Mouse (Mus musculus): ENCODE data around the gene Psg17. TPM values are rescaled to one million over a fixed set of nuclear protein-coding genes. Genes with fewer than 3 reads are reported as not detected.
"Not testable (repeated sequence)": the region's sequence is repeated elsewhere in the genome, so short reads cannot be mapped to it uniquely, and the experiment has no call there.

Gene Psg17
- total RNA-seq (2015; ENCODE audit: low replicate concordance) = not detected in 2 replicates
- not detected in 2 replicates for total RNA-seq (2017; ENCODE audit: low replicate concordance)

DNA sequence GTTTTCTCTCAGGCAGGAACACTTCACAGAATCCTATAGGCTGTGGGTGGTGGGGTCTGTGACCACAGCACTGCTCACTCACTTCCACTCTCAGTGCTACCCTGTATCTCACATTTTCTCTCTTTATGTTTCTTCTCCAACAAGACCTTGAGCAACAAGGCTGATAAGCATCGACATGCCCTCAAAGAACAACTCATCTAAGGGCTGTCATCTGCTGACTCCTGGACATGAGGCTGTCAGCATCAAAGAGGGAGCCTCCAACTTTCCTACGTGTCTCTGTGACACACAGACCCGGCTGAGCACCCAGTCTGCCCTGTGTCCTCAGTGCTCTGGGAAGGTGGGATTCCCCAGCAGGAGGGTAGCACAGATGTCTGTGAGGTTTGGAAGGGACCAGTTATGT is at the start of gene Psg17:
Gene Psg17, minus strand, starts transcription at position 101 of the 400 bp plus-strand sequence.
- ATAC-seq (replicated peaks; ENCODE audit: low FRiP score, poor library complexity, severe bottlenecking) = no peak

DNA sequence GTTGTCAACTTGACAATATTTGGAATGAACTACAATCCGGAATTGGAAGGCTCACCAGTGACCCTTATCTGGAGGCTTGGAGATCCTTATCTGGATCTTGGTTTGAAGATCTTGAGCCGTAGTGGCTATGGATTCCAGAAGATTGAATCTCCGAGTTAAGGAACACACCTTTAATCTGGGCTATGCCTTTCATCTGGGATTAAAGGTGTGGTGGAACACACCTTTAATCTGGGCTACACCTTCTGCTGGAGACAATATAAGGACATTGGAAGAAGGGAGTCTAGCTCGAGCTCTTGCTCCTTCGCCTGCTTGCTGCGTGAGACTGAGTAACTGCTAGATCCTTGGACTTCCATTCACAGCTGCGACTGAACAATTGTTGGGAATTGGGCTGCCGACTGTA is 49.6 kb upstream of the Psg17 start, which contains the start of gene Pglyrp1:
Gene Pglyrp1, plus strand, starts transcription at position 301 of the 400 bp plus-strand sequence.
- not testable (repeated sequence) for ATAC-seq (replicated peaks; ENCODE audit: low FRiP score, poor library complexity, severe bottlenecking)

DNA sequence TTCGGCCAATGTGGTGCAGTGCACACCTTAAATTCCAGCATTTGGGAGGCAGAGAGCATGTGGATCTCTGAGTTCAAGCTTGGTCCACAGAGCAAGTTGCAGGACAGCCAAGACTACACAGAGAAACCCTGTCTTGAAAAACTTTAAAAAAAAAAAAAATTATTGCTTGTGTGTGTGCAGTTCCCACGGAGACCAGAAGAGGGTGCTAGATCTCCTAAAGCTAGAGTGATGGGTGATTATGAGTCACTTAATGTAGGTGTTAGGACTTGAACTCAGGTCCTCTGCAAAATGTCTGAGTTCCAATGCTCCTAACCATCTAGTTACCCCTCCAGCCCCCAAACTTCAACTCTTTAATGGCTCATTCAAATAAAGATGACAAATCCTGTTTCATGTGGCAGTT is 47.1 kb upstream of the Psg17 start:
- ATAC-seq (replicated peaks; ENCODE audit: low FRiP score, poor library complexity, severe bottlenecking) = no peak

DNA sequence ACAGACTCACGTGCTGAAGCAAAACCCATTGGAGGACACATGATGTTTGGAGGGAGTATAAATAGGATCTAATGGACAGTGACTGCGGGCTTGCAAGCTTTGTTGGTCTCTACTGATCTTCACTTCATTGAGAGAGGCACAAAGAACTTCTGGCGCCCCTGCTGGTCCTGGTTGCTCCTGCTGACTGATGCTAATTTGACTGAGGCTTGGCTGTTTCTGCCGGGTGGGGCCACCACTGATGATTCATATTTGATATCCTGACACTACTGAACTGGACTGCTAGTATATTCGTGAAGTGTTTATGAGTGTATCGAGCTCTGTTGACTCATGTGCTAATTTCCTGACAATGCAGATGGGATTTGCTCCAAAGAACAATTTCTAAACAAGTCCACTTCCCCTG is 41.4 kb upstream of the Psg17 start:
- ATAC-seq (replicated peaks; ENCODE audit: low FRiP score, poor library complexity, severe bottlenecking) = no peak

DNA sequence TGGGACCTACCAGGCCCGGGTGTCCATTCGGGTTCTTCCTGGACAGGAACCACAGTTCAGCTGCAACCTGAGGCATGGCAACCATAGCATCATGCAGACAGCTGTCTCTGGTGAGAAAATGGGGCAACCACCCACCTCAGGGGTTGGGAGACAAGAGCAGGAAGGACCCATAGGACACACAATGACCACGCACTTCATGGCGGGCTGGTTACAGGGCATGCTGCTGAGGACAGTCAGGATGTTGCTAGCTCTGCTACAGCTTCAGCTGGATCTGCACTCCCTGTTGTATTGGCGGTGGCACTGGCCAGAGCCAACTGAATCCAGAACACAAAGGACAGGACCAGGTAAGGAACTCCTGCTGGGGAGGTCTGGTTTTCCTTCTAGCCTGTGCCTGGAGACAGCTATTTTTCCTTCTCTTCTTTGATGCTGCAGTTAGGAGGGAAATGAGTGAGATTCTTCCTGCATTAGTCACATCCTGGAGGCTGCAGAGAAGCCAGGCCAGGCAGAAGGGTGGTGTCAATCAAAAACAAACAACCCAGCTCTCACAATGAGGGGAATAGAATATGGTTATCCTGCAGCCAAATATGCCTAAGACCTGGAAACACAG is 37.0 kb upstream of the Psg17 start:
- ATAC-seq (replicated peaks; ENCODE audit: low FRiP score, poor library complexity, severe bottlenecking) = no peak

DNA sequence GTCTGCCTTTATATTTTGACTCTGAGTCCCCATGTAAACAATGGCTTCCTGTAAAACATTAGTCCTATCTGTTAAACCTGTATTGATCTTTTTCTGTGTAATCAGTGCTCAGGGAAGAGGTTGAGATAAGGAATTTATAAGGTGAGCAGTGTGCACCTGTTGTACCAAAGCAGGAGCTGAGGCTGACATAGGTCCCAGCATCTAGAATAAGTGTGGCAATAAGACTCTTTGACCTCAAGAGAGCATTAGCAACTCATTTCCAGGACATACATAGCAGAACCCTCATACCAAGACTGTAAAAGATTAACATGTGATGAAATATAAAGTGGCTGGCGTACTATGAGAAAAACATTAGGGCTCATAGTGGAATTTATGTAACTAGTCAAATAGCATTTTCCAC is 27.0 kb upstream of the Psg17 start:
- ATAC-seq (replicated peaks; ENCODE audit: low FRiP score, poor library complexity, severe bottlenecking) = no peak

DNA sequence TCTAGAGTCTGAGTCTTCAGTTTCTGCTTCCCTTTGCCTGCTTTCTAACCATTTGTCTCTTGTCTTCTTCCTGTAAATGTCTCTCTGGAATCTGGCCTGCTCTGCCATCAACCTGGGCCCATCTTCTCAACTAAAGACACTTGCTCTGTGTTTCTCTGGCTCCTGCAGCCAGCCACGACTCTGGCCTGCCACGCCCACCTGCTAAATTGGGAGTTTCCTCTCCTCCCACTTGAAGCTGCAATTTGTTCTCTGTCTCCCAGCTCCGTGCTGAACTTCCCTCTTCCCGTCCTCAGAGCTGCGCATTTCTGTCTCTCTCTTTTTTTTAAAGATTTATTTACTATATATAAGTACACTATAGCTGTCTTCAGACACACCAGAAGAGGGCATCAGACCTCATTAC is 23.4 kb upstream of the Psg17 start:
- ATAC-seq (replicated peaks; ENCODE audit: low FRiP score, poor library complexity, severe bottlenecking) = no peak

DNA sequence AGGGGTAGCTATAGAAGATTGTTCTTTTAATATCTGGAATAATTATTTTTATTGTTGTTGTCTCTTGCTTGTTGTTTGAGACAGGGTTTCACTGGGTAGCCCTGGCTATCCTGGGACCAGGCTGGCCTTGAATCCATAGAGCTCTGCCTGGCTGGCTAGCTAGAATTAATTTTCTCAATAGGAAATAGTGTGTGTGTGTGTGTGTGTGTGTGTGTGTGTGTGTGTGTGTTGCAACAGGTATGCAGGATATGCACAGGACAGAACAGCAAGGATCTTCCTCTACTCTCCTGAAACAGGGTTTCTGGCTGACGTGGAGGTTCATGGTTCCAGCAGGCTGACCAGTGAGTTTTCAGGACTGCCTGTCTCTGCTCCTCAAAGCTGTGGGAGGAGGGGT is 19.8 kb upstream of the Psg17 start:
- no peak for ATAC-seq (replicated peaks; ENCODE audit: low FRiP score, poor library complexity, severe bottlenecking)

DNA sequence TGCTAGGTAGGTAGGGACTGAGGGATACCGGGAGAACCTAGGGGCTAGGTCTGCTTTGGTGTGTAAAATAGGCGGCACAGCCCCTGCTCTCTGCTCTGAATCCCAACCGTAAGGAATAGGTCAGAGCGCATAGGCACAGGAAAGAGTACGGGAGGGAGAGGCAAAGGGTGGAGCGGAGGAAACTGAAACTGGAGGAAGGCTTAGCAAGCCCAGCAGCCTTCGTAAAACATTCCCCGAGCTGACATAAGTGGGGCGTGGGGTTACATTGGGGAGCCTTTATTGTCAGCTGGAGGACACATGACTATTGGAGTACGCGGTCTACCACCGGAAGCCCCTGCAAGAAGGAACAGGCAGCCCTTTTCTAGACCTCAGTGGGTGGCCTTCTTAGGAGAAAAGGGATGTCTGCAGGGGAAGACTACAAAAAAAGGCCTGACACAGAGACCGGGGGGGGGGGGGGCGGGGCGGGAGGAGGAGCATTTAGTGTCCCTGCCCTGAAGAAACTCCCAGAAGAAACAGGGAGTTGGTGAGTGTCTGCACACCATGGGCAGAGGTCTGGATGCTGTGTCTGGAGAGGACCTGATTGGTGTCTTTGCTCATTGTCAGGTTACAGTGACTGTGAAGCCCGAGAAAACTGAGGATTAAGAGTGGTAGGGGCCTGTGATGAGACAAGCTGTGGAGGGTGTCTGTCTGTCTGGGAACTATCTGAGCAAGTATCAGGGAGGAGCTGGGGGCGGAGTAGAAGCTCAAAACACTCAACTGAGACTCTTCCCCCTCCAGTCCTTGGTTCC is 19.2 kb upstream of the Psg17 start:
- no peak for ATAC-seq (replicated peaks; ENCODE audit: low FRiP score, poor library complexity, severe bottlenecking)

DNA sequence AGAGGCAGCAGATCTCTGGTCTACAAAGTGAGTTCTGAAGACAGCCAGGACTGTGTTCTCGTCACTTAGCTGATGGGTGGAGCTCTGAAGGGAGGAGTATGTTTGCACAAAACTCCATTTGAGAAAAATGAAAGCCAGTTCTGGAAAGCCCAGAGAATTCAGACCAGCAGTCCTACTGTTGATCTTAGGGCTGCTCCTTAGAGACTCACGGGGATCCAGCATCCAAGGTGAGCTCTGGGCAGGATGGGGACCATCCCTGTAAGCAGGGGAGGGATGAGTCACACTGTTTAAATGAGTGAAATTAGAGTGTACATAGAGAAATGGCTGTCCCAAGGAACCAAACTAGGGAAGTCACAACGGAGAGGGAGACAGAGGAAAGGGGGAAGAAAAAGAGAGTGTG is 18.5 kb upstream of the Psg17 start, which contains the start of gene Mill2:
Gene Mill2, plus strand, starts transcription at position 102 of the 400 bp plus-strand sequence.
- ATAC-seq (replicated peaks; ENCODE audit: low FRiP score, poor library complexity, severe bottlenecking) = no peak

DNA sequence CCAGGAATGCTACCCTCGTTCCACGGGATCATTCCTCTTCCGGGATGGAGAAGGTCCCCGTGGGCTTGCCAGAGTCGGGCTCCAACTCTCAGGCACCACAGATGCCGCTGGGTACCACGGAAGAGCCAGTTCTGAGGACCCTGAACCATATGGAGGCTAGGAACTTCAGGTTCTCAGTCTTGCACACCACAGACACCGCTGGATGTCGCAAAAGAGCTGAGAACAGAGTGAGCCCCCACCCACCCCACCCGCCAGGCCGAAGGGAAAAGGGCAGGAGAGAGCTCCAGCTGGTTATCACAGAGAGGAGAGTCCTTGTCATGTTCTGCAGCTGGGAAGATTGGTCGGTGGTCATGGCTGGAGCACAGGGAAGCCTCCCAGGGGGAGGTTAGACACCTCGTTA is 10.9 kb upstream of the Psg17 start:
- no peak for ATAC-seq (replicated peaks; ENCODE audit: low FRiP score, poor library complexity, severe bottlenecking)

DNA sequence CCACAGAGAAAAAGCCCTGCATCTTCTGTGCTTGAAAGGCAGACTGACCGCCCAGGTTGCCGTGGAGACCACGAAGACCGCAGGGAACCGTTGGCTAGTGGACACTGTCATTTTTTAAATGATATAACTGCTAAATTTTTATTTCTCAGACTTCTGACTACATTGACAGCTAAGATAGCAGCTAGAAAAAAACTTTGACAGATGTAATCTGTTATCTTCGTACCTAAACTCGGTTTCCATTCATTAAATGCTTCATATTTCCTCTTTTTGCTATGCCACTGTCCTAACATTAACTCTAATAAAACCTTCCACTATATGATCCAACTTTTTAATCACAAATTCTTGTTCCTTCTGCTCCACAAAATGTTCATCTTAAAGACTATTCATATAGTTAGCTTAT is 8.1 kb upstream of the Psg17 start:
- no peak for ATAC-seq (replicated peaks; ENCODE audit: low FRiP score, poor library complexity, severe bottlenecking)

DNA sequence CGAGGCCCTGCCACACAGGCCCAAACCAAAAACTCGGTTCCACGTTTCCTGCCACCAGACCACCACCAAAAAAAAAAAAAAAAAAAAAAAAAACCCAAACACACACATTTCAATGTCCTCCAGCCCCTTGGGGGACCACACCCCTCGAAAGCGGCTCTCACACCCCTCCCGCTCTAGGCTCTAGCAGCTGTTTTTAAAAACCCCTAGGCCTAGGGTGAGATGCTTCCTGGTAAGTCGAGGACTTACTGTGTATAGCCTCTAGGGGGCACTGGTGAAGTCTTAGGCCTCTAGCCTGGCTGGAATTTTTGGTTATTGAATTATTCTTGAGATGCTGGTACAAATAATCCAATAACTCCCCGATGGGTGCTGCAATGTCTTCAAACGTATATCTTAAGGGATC is 7.2 kb upstream of the Psg17 start:
- ATAC-seq (replicated peaks; ENCODE audit: low FRiP score, poor library complexity, severe bottlenecking) = no peak

DNA sequence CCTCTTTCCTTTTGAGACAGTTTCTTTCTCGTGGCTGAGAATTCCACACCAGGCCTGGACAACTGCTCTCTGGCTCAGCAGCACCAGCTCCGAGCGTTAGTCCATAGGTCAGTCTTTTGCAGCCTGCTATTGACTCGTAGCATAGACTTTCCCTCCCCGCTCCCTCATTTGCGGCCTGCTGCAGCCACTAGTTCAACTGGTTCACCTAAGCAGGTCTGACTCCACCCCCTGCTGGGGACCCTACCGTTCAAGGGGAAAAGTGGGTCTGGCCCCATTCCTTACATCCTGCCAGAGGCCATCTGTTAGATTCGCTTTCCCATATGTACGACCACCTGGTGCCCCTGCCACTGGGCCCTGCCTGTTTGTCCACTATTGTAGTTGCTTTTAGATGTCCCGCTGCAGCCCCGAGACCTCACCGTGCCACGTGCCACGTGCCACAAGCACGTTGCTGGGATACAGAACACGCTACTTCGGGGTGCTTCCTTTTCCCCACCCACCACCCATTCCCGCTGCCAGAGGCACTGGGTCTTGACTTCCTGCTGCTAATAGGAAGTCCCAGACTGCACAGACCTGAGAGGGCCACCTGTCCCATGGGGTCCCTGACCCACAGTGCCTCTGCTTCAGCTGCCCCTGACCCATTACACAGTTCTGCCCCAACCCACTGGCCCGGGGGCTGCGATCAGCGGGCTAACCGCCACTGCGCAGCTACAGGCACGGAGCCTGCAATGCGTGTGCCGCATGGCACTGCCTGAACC is 6.6 kb upstream of the Psg17 start:
- no peak for ATAC-seq (replicated peaks; ENCODE audit: low FRiP score, poor library complexity, severe bottlenecking)

DNA sequence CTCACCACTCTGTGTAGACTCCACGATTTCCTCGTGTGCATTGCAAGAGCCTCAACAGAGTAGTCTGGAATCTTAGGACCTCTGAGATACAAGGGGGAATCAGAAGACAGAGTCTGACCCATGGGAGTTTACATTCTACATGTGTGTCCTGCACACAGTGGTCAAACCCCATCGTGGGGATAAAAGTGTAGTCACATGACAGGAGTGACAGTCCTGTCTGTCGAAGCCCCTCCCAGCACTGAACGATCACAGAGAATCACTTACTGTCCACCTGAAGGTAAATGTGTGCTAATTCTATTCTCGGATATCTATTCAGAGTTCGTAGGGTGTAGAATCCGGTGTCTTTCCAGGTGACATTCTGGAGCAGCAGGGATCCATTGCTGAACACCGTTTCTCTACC is 3.1 kb downstream of the Psg17 start:
- no peak for ATAC-seq (replicated peaks; ENCODE audit: low FRiP score, poor library complexity, severe bottlenecking)

DNA sequence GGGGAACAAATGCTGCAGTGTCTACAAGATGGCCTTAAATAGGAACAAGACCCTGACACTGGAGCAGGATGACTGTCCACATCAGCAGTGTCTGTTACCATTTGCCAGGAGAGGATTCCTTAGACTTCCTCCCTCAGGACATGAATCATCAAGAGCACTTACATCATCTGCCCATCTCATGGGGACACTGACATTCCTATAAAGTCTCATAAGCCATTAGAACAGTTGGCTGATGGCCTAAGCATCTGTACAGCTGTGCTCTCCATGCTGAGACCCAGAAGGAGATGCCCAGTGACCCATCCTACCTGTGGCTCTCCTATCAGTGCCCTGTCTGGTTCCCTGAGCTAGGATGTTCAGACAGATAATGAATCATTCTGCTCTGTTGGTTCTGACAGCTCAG is 17.9 kb downstream of the Psg17 start:
- ATAC-seq (replicated peaks; ENCODE audit: low FRiP score, poor library complexity, severe bottlenecking) = no peak

DNA sequence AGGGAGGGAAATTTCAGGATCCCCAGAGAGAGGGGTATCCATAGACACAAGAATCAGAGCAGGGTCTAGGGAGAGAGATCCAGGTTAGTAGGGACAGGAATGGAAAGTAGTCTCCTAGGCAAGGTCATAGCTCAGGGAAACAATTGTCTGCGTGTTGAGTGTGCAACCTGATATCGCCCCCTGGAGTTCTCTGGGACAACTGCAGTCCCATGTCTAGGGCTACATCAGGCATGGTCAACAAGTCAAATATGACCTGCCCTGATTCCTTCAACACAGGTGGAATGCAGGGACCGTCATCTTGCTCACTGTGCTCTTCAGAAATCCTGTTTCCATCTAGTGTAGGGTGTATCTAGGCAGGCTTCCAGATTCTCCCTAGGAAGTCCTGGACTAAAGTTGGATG is 22.3 kb downstream of the Psg17 start:
- no peak for ATAC-seq (replicated peaks; ENCODE audit: low FRiP score, poor library complexity, severe bottlenecking)

DNA sequence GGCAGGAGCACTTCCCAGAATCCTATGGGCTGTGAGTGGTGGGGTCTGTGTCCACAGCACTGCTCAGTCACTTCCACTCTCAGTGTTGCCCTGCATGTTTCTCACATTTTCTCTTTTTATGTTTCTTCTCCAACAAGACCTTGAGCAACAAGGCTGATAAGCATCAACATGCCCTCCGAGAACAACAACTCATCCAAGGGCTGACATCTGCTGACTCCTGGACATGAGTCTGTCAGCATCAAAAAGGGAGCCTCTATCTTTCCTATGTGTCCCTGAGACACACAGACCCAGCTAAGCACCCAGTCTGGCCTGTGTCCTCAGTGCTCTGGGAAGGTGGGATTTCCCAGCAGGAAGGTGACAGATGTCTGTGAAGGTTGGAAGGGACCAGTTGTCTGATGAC is 23.0 kb downstream of the Psg17 start, which contains the start of gene Psg19:
Gene Psg19, minus strand, starts transcription at position 101 of the 400 bp plus-strand sequence.
- no peak for ATAC-seq (replicated peaks; ENCODE audit: low FRiP score, poor library complexity, severe bottlenecking)

DNA sequence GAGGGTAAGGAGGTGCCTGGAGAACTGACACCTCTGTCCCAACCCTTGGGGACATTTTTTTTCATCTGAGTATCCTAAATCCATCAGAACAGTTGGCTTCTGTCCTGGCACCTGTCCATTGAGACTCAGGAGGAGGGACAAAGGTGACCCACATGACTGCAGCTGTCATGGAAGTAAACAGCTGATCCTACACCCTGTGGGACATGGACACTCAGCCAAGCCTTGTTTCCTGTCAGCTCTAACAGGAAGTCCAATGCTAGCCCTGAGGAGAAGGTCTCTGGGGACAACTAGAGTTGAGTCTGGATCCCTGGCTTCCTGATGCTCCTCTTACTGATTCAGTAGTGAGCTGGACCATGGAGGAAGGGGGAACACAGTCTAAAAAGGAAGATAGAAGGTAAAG is 30.7 kb downstream of the Psg17 start:
- not testable (repeated sequence) for ATAC-seq (replicated peaks; ENCODE audit: low FRiP score, poor library complexity, severe bottlenecking)

DNA sequence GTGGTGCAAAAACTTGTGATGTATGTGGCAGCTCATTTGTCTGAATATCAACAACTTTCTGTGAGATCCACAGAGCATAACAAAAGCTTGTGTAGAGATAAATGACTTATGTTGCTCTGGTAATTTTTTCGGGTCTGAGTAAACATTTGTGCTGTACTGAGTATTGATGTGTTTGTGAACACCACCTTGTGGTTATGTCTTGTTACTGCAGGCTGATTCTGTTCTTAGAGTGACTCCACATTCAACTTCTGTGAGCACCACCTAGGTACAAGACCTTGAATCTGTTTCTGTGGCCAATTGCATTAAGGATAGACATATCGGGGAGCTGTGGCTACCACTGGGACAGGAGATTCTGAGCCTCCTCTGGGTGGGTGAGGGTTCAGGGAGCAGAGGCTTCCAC is 40.1 kb downstream of the Psg17 start:
- ATAC-seq (replicated peaks; ENCODE audit: low FRiP score, poor library complexity, severe bottlenecking) = not testable (repeated sequence)

Data from erythroblast, adult 5-6 weeks (primary cell).